Mouse (Mus musculus) MEL (cell line): ENCODE measurements around the gene Cfap54. TPM values are rescaled to one million over a fixed set of nuclear protein-coding genes. Genes with fewer than 3 reads are reported as not detected.

Experiments
- DNase-seq: peaks from one replicate; pipeline ENCODE4 v3.0.0; 2011; ENCODE audit warnings: low read depth, low spot score
- H3K27ac ChIP-seq: 2 replicates; pipeline ENCODE4 v1.5.1; 2012; ENCODE audit warnings: low read depth, mild to moderate bottlenecking, control low read depth, low read length, moderate library complexity; ENCODE audit not compliant: control insufficient read depth
- H3K27me3 ChIP-seq, 2 experiments: fragments of 150-350 bp in 1 of 2; sonication (generic) in 1 of 2; 2 replicates each; pipeline ENCODE4 v1.6.1; 2012; ENCODE audit warnings: low read length in 2 of 2, mild to moderate bottlenecking in 2 of 2, improper control_type of control experiment in 1 of 2, moderate library complexity in 1 of 2; ENCODE audit not compliant: insufficient read depth in 2 of 2, control insufficient read depth in 1 of 2
- H3K36me3 ChIP-seq, 2 experiments: 2 replicates each; pipeline ENCODE4 v1.6.1; 2012 to 2014; ENCODE audit warnings: low read length in 2 of 2, improper control_type of control experiment in 1 of 2, inconsistent platforms in 1 of 2, mild to moderate bottlenecking in 1 of 2; ENCODE audit not compliant: insufficient read depth in 2 of 2, control insufficient read depth in 1 of 2
- H3K4me1 ChIP-seq, 2 experiments: fragments of 150-350 bp in 1 of 2; sonication (generic) in 1 of 2; 2 replicates each; pipeline ENCODE4 v1.6.1; 2012; ENCODE audit warnings: low read length in 2 of 2, improper control_type of control experiment in 1 of 2, mild to moderate bottlenecking in 1 of 2; ENCODE audit not compliant: insufficient read depth in 2 of 2, control insufficient read depth in 1 of 2
- H3K4me3 ChIP-seq, 2 experiments: fragments of 150-350 bp in 1 of 2; sonication (generic) in 1 of 2; 2 replicates each; pipeline ENCODE4 v1.5.1; 2012; ENCODE audit warnings: low read depth in 2 of 2, low read length in 2 of 2, mild to moderate bottlenecking in 2 of 2, moderate library complexity in 2 of 2, control low read depth in 1 of 2, improper control_type of control experiment in 1 of 2; ENCODE audit not compliant: control insufficient read depth in 1 of 2, insufficient read depth in 1 of 2
- H3K79me2 ChIP-seq: 2 replicates; pipeline ENCODE4 v1.6.1; 2012; ENCODE audit warnings: mild to moderate bottlenecking, low read length, moderate library complexity; ENCODE audit not compliant: control insufficient read depth, poor library complexity, insufficient read depth
- H3K9ac ChIP-seq: 2 replicates; pipeline ENCODE4 v1.6.1; 2012; ENCODE audit warnings: low read depth, mild to moderate bottlenecking, control low read depth, low read length, moderate library complexity; ENCODE audit not compliant: control insufficient read depth, poor library complexity, severe bottlenecking
- H3K9me3 ChIP-seq: fragments of 150-350 bp; sonication (generic); replicated peaks from 2 replicates; pipeline ENCODE4 v1.6.1; 2012; ENCODE audit warnings: mild to moderate bottlenecking, low read length, improper control_type of control experiment, moderate library complexity; ENCODE audit not compliant: insufficient read depth
- BHLHE40 ChIP-seq: IDR thresholded peaks from 2 replicates; pipeline ENCODE4 v1.6.1; 2012; ENCODE audit warnings: low read depth, mild to moderate bottlenecking, inconsistent platforms, low read length, improper control_type of control experiment, borderline replicate concordance
- CHD1 ChIP-seq: IDR thresholded peaks from 2 replicates; pipeline ENCODE4 v1.6.1; 2012; ENCODE audit warnings: low read depth, mild to moderate bottlenecking, inconsistent platforms, low read length, improper control_type of control experiment
- ELF1 ChIP-seq: IDR thresholded peaks from 2 replicates; pipeline ENCODE4 v1.6.1; 2014; ENCODE audit warnings: low read depth, mild to moderate bottlenecking, inconsistent platforms, low read length, improper control_type of control experiment, moderate library complexity
- EP300 ChIP-seq, 2 experiments: IDR thresholded peaks; 2 replicates each; pipeline ENCODE4 v1.6.1; 2011; ENCODE audit warnings: improper control_type of control experiment in 2 of 2, low read length in 2 of 2, low read depth in 1 of 2, mild to moderate bottlenecking in 1 of 2
- GABPA ChIP-seq: IDR thresholded peaks from 2 replicates; pipeline ENCODE4 v1.6.1; 2012; ENCODE audit warnings: low read depth, mild to moderate bottlenecking, inconsistent platforms, low read length, improper control_type of control experiment, moderate library complexity
- HCFC1 ChIP-seq: IDR thresholded peaks from 2 replicates; pipeline ENCODE4 v1.6.1; 2012; ENCODE audit warnings: low read depth, mild to moderate bottlenecking, inconsistent platforms, low read length, improper control_type of control experiment, moderate library complexity
- JUND ChIP-seq: IDR thresholded peaks from 2 replicates; pipeline ENCODE4 v1.6.1; 2011; ENCODE audit warnings: low read depth, mild to moderate bottlenecking, improper control_type of control experiment, low read length
- MAZ ChIP-seq: IDR thresholded peaks from 2 replicates; pipeline ENCODE4 v1.6.1; 2012; ENCODE audit warnings: low read depth, mild to moderate bottlenecking, inconsistent platforms, low read length, improper control_type of control experiment
- MXI1 ChIP-seq: IDR thresholded peaks from 2 replicates; pipeline ENCODE4 v1.6.1; 2011; ENCODE audit warnings: mild to moderate bottlenecking, low read depth, low read length, improper control_type of control experiment
- MYC ChIP-seq: IDR thresholded peaks from 2 replicates; pipeline ENCODE4 v1.6.1; 2011; ENCODE audit warnings: low read depth, mild to moderate bottlenecking, low read length, improper control_type of control experiment, moderate library complexity
- NELFE ChIP-seq: IDR thresholded peaks from 2 replicates; pipeline ENCODE4 v1.6.1; 2011; ENCODE audit warnings: low read depth, low read length, improper control_type of control experiment
- NRF1 ChIP-seq: IDR thresholded peaks from 2 replicates; pipeline ENCODE4 v1.6.1; 2014; ENCODE audit warnings: low read depth, mild to moderate bottlenecking, inconsistent platforms, low read length, improper control_type of control experiment, moderate library complexity; ENCODE audit not compliant: poor library complexity, insufficient read depth, severe bottlenecking
- POLR2A ChIP-seq, 2 experiments: IDR thresholded peaks; 2 replicates each; pipeline ENCODE4 v1.6.1; 2011 to 2012; ENCODE audit warnings: low read length in 2 of 2, mild to moderate bottlenecking in 2 of 2, control low read depth in 1 of 2, improper control_type of control experiment in 1 of 2, low read depth in 1 of 2, moderate library complexity in 1 of 2; ENCODE audit not compliant: control insufficient read depth in 1 of 2, insufficient read depth in 1 of 2, poor library complexity in 1 of 2
- POLR2AphosphoS5 ChIP-seq: IDR thresholded peaks from 2 replicates; pipeline ENCODE4 v1.6.1; 2012; ENCODE audit warnings: low read depth, borderline replicate concordance, mild to moderate bottlenecking, inconsistent platforms, low read length, moderate library complexity, mixed read lengths
- RAD21 ChIP-seq: IDR thresholded peaks from 2 replicates; pipeline ENCODE4 v1.6.1; 2011; ENCODE audit warnings: mild to moderate bottlenecking, low read depth, low read length, improper control_type of control experiment
- SIN3A ChIP-seq: IDR thresholded peaks from 2 replicates; pipeline ENCODE4 v1.6.1; 2012; ENCODE audit warnings: low read length, improper control_type of control experiment, inconsistent platforms
- TAL1 ChIP-seq: IDR thresholded peaks from 2 replicates; pipeline ENCODE4 v1.6.1; 2012; ENCODE audit warnings: mild to moderate bottlenecking, inconsistent platforms, low read length, moderate library complexity, mixed read lengths
- TBP ChIP-seq: IDR thresholded peaks from 2 replicates; pipeline ENCODE4 v1.8.0; 2011; ENCODE audit warnings: low read depth, low read length, improper control_type of control experiment
- TCF12 ChIP-seq: IDR thresholded peaks from 2 replicates; pipeline ENCODE4 v1.6.1; 2014; ENCODE audit warnings: low read depth, mild to moderate bottlenecking, inconsistent platforms, low read length, improper control_type of control experiment, moderate library complexity
- UBTF ChIP-seq: IDR thresholded peaks from 2 replicates; pipeline ENCODE4 v1.6.1; 2012; ENCODE audit warnings: low read depth, mild to moderate bottlenecking, inconsistent platforms, low read length, improper control_type of control experiment, moderate library complexity, borderline replicate concordance; ENCODE audit not compliant: insufficient read depth
- USF1 ChIP-seq: IDR thresholded peaks from 2 replicates; pipeline ENCODE4 v1.6.1; 2014; ENCODE audit warnings: low read depth, mild to moderate bottlenecking, inconsistent platforms, low read length, improper control_type of control experiment, moderate library complexity
- polyA plus RNA-seq, 2 experiments: library from polyadenylated mRNA; stranded (reverse) in 1 of 2; unstranded in 1 of 2; fragments of >175 nt in 1 of 2; fragments of >200 nt in 1 of 2; gene quantifications; 2 replicates each; pipeline versions ENCODE4 v1.2.1 to v1.2.4; 2012; ENCODE audit warnings: low replicate concordance in 2 of 2, low read depth in 1 of 2; ENCODE audit not compliant: insufficient read length in 2 of 2, insufficient read depth in 1 of 2, missing spikeins in 1 of 2
- total RNA-seq: library from RNA; depleted of rRNA; stranded (reverse); fragments of 300-350 nt; gene quantifications from 2 replicates; pipeline ENCODE4 v1.2.3, GENCODE M21; 2012

Gene Cfap54
- total and polyA plus RNA-seq, 3 experiments, result 2.0 to 2.7 TPM; not detected in 1

DNA sequence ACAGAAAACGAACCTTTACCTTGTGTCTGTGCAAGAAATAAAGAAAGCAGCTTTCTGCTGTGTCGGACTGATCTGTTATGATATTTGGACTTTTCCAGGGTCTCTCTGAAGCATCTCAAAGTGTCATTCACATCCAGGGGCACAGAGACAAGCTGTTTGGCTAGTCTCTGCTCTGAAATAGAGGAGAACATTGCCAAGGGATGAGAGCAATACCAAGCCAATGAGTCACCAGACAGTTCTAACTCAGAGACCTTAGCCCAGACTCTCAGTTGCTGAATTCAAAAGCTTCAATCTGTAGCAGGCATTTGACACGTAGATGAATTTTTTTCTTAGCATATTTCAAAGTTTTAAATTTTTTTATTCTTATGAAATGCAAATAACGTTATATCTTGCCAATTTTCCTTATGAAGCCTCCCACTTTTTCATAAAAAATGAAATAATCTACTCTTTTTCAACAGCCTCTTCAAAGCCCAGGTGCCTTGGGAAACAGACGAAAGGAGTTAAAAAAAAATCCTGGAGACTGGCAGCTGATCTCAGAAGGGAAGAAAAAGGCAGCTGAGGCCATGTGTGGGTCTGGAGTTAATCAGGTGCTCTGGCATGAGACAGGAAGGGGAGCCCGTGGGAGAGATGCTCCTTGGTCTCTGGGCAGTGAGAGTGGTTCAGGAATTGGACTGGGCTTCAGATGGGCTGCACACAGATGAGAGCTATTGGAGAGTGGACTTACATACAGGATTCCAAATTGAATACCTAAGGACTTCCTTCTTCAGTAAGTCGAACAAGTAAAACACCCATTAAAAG lies 138.4 kb downstream of the Cfap54 start:
- H3K4me3 ChIP-seq, result no peak overlapping the region

DNA sequence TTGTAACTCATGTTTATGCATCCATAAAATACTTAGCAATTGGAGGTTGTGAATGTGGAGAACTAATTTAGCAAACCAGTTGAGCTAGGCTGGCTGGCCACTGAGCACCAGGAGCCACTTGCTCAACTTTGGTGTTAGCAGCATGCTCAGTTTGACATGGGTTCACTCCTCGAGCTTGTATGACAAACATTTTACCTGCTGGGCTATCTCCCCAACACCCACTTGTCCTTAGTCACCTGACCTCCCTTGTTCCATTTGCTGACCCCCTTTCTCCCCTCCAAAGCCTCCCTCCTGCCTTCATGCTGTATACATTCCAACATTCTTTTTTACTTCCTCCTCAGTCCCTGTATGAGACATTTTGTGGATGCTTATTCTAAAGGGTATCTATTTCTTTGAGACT lies 139.8 kb downstream of the Cfap54 start:
- H3K36me3 ChIP-seq, result no peaks in the 10 kb centered on the region
- DNase-seq, result no peak
- H3K4me1 ChIP-seq, result no peaks in the 10 kb centered on the region
- H3K4me3 ChIP-seq, result no peak overlapping the region
- no peaks in the 10 kb centered on the region for H3K79me2 ChIP-seq
- no peaks in the 10 kb centered on the region for H3K9me3 ChIP-seq
- H3K27me3 ChIP-seq, result no peaks in the 10 kb centered on the region
- H3K9ac ChIP-seq, result no peak overlapping the region
- TF ChIP-seq USF1, result no peak
- no peak for TF ChIP-seq NELFE
- no peak for TF ChIP-seq TBP
- no peak for TF ChIP-seq RAD21
- TF ChIP-seq TAL1, result no peak
- no peak for TF ChIP-seq POLR2AphosphoS5
- no peak for TF ChIP-seq SIN3A
- TF ChIP-seq EP300 (IDR thresholded peaks at IDR 0.05; ENCODE audit: low read depth in 1 of 2, low read length in 2 of 2), result no peak
- H3K27ac ChIP-seq, result no peak overlapping the region

More for the DNA sequence above, 138.4 kb downstream of the Cfap54 start:
- Histone ChIP-seq H3K36me3 (no peaks in the 10 kb centered on the region), H3K79me2 (no peaks in the 10 kb centered on the region), H3K27ac (no peak overlapping the region), H3K4me1 (no peaks in the 10 kb centered on the region), H3K27me3 (no peaks in the 10 kb centered on the region), H3K9ac (no peak overlapping the region), H3K9me3 (no peaks in the 10 kb centered on the region)
- no peak for DNase-seq
- TF ChIP-seq USF1, result no peak

DNA sequence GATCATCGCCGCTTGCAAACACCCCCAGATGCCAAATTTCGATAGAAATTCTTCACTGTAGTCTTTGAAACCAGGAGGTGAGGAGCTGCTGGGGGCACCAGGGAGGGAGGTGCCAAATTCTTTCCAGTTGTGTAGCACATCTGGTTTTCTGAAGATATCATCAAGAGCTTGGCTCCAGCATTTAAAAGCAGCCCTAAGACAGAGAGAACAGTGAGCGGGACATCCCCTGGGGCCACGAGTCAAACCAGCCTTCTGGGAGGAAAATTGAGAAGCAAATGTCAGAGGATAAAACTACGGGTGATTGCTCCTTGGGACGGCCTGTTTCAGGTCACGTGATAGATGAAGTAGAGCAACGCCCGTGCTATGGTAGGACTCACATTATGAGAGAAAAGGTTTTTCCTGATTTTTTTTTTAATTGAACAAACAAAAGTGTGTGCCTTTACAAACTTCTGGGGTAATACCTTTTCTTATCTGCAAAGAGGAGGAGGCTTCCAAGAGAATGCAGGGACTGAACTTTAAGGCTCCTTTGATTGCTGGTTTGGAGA lies 143.6 kb downstream of the Cfap54 start:
- no peak for DNase-seq
- no peaks in the 10 kb centered on the region for H3K27me3 ChIP-seq
- no peaks in the 10 kb centered on the region for H3K36me3 ChIP-seq
- H3K27ac ChIP-seq, result no peak overlapping the region
- no peaks in the 10 kb centered on the region for H3K4me1 ChIP-seq
- TF ChIP-seq TAL1, result no peak
- no peak for TF ChIP-seq NRF1
- TF ChIP-seq RAD21, result no peak
- no peak for TF ChIP-seq EP300 (IDR thresholded peaks at IDR 0.05; ENCODE audit: low read depth in 1 of 2, low read length in 2 of 2)
- TF ChIP-seq MAZ, result no peak
- no peak for TF ChIP-seq ELF1
- TF ChIP-seq POLR2AphosphoS5, result no peak
- no peak for TF ChIP-seq TCF12
- no peak for TF ChIP-seq CHD1
- no peak for TF ChIP-seq MYC
- no peak for TF ChIP-seq HCFC1
- TF ChIP-seq GABPA, result no peak
- no peak for TF ChIP-seq UBTF
- TF ChIP-seq TBP, result no peak
- TF ChIP-seq POLR2A (IDR thresholded peaks at IDR 0.05; ENCODE audit: control insufficient read depth in 1 of 2, insufficient read depth in 1 of 2, low read depth in 1 of 2, low read length in 2 of 2, poor library complexity in 1 of 2), result no peak
- TF ChIP-seq MXI1, result no peak
- no peak for TF ChIP-seq BHLHE40
- TF ChIP-seq JUND, result no peak
- no peak overlapping the region for H3K4me3 ChIP-seq
- no peaks in the 10 kb centered on the region for H3K9me3 ChIP-seq
- H3K9ac ChIP-seq, result no peak overlapping the region
- no peaks in the 10 kb centered on the region for H3K79me2 ChIP-seq
